Mouse (Mus musculus): ENCODE measurements around the gene Rps11. TPM values are rescaled to one million over a fixed set of nuclear protein-coding genes. Genes with fewer than 3 reads are reported as not detected.

The Rps11 gene
- total RNA-seq, 1 experiment: 1,746 TPM

DNA sequence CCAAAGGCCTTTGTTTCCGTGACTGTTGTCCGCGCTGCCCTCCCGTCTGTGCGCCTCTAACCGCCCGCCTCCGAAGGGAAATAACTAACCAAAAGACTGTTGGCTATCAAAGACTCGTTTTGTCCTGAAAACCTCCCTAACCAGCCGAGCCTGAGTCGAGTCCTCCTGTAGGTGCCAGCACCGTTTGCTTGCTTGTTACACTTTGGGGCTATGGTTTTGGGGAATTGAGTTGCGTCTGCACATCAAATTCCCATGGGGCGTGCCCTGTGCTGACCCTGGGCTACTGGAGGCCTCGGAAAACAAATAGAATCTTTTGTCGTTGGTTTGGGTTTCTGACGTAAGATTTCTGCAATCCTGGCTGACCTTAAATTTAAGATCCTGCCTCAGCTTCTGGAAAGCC is 5.1 kb upstream of the Rps11 start:
- no peaks in the 10 kb centered on the region for H3K9me3 ChIP-seq (ENCODE audit: control insufficient read depth, insufficient read depth, low read depth, low read length)
- peak overlapping the region; percentile 70 to 80 for H3K4me3 ChIP-seq (ENCODE audit: insufficient read depth in 1 of 2, low read depth in 1 of 2, low read length in 2 of 2, poor library complexity in 1 of 2, severe bottlenecking in 1 of 2)
- peak overlapping the region; percentile 72 for H3K27ac ChIP-seq (ENCODE audit: insufficient read depth, low read depth, low read length, poor library complexity, severe bottlenecking)
- H3K4me1 ChIP-seq (ENCODE audit: control insufficient read depth in 2 of 2, insufficient read depth in 2 of 2, low read length in 2 of 2, poor library complexity in 1 of 2): peaks cover 0 to 14% of the 10 kb centered on the region in 2 experiments; a peak in 1 of 4 replicates
- DNase-seq (ENCODE audit: low read depth, low spot score): no peak
- in situ Hi-C loops (cut with MboI; ENCODE audit: low sequenced_read_pairs in 2 of 2, unreplicated experiment in 2 of 2): no loop called here
- H3K9ac ChIP-seq (ENCODE audit: insufficient read depth, low read depth, low read length, poor library complexity, severe bottlenecking): peak overlapping the region; percentile 90
- H3K36me3 ChIP-seq (ENCODE audit: control insufficient read depth, insufficient read depth, low read length, poor library complexity, severe bottlenecking): peaks cover 32% of the 10 kb centered on the region
- TF ChIP-seq HCFC1 (IDR thresholded peaks at IDR 0.05; ENCODE audit: borderline replicate concordance, insufficient read depth, low read length) (no peak), ZC3H11A (IDR thresholded peaks at IDR 0.05; ENCODE audit: borderline replicate concordance, low read depth, low read length) (no peak), MAFK (IDR thresholded peaks at IDR 0.05; ENCODE audit: insufficient read depth, low read depth, low read length) (no peak), CHD2 (IDR thresholded peaks at IDR 0.05; ENCODE audit: low read depth, low read length) (no peak), ZNF384 (IDR thresholded peaks at IDR 0.05; ENCODE audit: low read depth, low read length) (no peak)

DNA sequence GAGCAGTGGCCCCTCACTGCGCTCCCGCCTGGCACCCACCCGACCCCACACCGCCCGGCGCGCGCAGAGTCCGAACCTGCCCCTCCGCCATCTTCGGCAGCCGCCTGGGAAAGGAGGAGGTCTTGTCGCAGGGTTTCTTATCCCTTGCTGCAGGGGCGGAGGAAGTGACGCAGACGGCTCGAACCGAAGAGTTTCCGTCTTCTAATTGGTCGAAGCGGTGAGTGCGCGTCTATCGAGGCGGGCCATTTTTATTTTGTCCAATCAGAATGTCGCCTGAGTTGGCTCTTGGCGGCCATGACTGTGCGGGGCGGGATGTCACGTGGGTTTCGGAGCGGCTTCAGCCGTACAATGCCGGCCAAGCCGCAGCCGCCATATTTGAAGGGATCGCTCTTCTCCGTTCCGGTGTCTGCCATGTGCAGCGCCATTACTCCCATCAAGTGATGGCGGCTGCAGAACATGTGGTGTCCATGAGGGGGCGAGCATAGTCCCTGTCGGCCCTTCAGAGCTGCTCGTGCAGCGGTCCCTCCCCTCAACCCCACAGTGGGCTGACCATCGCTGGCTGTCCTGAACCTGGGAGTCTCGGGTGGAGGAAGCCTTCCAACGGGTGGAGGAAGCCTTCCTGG is 4.5 kb upstream of the Rps11 start, which contains the start of gene Rpl13a:
Gene Rpl13a, minus strand, starts transcription at position 138 of the 623 bp plus-strand sequence.
- Histone ChIP-seq H3K4me1 (ENCODE audit: control insufficient read depth in 2 of 2, insufficient read depth in 2 of 2, low read length in 2 of 2, poor library complexity in 1 of 2) (peaks cover 0 to 11% of the 10 kb centered on the region in 2 experiments; a peak in 1 of 4 replicates), H3K4me3 (ENCODE audit: insufficient read depth in 1 of 2, low read depth in 1 of 2, low read length in 2 of 2, poor library complexity in 1 of 2, severe bottlenecking in 1 of 2) (peak within 1 kb of the TSS; percentile 80 to 99), H3K27ac (ENCODE audit: insufficient read depth, low read depth, low read length, poor library complexity, severe bottlenecking) (peak within 1 kb of the TSS; percentile 96), H3K36me3 (ENCODE audit: control insufficient read depth, insufficient read depth, low read length, poor library complexity, severe bottlenecking) (peaks cover 33% of the 10 kb centered on the region), H3K9me3 (ENCODE audit: control insufficient read depth, insufficient read depth, low read depth, low read length) (no peaks in the 10 kb centered on the region), H3K9ac (ENCODE audit: insufficient read depth, low read depth, low read length, poor library complexity, severe bottlenecking) (peak within 1 kb of the TSS; percentile 100)
- DNase-seq (ENCODE audit: low read depth, low spot score): peak; percentile 99
- in situ Hi-C loops (cut with MboI; ENCODE audit: low sequenced_read_pairs in 2 of 2, unreplicated experiment in 2 of 2): no loop called here
- TF ChIP-seq MAFK (IDR thresholded peaks at IDR 0.05; ENCODE audit: insufficient read depth, low read depth, low read length): 0 out of 2 replicates have a peak, but pooled peaks have one; percentile 6
- TF ChIP-seq ZC3H11A (IDR thresholded peaks at IDR 0.05; ENCODE audit: borderline replicate concordance, low read depth, low read length): no peak
- peak; percentile 80 for TF ChIP-seq HCFC1 (IDR thresholded peaks at IDR 0.05; ENCODE audit: borderline replicate concordance, insufficient read depth, low read length)
- no peak for TF ChIP-seq ZNF384 (IDR thresholded peaks at IDR 0.05; ENCODE audit: low read depth, low read length)
- peak; percentile 80 for TF ChIP-seq CHD2 (IDR thresholded peaks at IDR 0.05; ENCODE audit: low read depth, low read length)

GRCm38 (mm10) chr7:45127700-45128224 is 3.5 kb upstream of the Rps11 start:
- Histone ChIP-seq H3K4me3 (ENCODE audit: insufficient read depth in 1 of 2, low read depth in 1 of 2, low read length in 2 of 2, poor library complexity in 1 of 2, severe bottlenecking in 1 of 2) (peak overlapping the region; percentile 80 to 99), H3K36me3 (ENCODE audit: control insufficient read depth, insufficient read depth, low read length, poor library complexity, severe bottlenecking) (peaks cover 42% of the 10 kb centered on the region), H3K9ac (ENCODE audit: insufficient read depth, low read depth, low read length, poor library complexity, severe bottlenecking) (peak overlapping the region; percentile 100), H3K4me1 (ENCODE audit: control insufficient read depth in 2 of 2, insufficient read depth in 2 of 2, low read length in 2 of 2, poor library complexity in 1 of 2) (peaks cover 0 to 13% of the 10 kb centered on the region in 2 experiments; a peak in 1 of 4 replicates), H3K27ac (ENCODE audit: insufficient read depth, low read depth, low read length, poor library complexity, severe bottlenecking) (peak overlapping the region; percentile 96), H3K9me3 (ENCODE audit: control insufficient read depth, insufficient read depth, low read depth, low read length) (no peaks in the 10 kb centered on the region)
- 0 out of 2 replicates have a peak, but pooled peaks have one; percentile 43 for TF ChIP-seq HCFC1 (IDR thresholded peaks at IDR 0.05; ENCODE audit: borderline replicate concordance, insufficient read depth, low read length)
- no peak for TF ChIP-seq MAFK (IDR thresholded peaks at IDR 0.05; ENCODE audit: insufficient read depth, low read depth, low read length)
- TF ChIP-seq ZC3H11A (IDR thresholded peaks at IDR 0.05; ENCODE audit: borderline replicate concordance, low read depth, low read length): no peak
- no peak for DNase-seq (ENCODE audit: low read depth, low spot score)
- in situ Hi-C loops (cut with MboI; ENCODE audit: low sequenced_read_pairs in 2 of 2, unreplicated experiment in 2 of 2): no loop called here

GRCm38 (mm10) chr7:45126844-45127699 is 2.8 kb upstream of the Rps11 start:
- Histone ChIP-seq H3K36me3 (ENCODE audit: control insufficient read depth, insufficient read depth, low read length, poor library complexity, severe bottlenecking) (peaks cover 49% of the 10 kb centered on the region), H3K27ac (ENCODE audit: insufficient read depth, low read depth, low read length, poor library complexity, severe bottlenecking) (peak overlapping the region; percentile 96), H3K4me3 (ENCODE audit: insufficient read depth in 1 of 2, low read depth in 1 of 2, low read length in 2 of 2, poor library complexity in 1 of 2, severe bottlenecking in 1 of 2) (peak overlapping the region; percentile 80 to 99), H3K9me3 (ENCODE audit: control insufficient read depth, insufficient read depth, low read depth, low read length) (no peaks in the 10 kb centered on the region), H3K4me1 (ENCODE audit: control insufficient read depth in 2 of 2, insufficient read depth in 2 of 2, low read length in 2 of 2, poor library complexity in 1 of 2) (peaks cover 0 to 11% of the 10 kb centered on the region in 2 experiments; a peak in 1 of 4 replicates), H3K9ac (ENCODE audit: insufficient read depth, low read depth, low read length, poor library complexity, severe bottlenecking) (peak overlapping the region; percentile 100)
- DNase-seq (ENCODE audit: low read depth, low spot score): no peak
- in situ Hi-C loops (cut with MboI; ENCODE audit: low sequenced_read_pairs in 2 of 2, unreplicated experiment in 2 of 2): no loop called here
- TF ChIP-seq HCFC1 (IDR thresholded peaks at IDR 0.05; ENCODE audit: borderline replicate concordance, insufficient read depth, low read length) (no peak), CHD2 (IDR thresholded peaks at IDR 0.05; ENCODE audit: low read depth, low read length) (no peak), ZNF384 (IDR thresholded peaks at IDR 0.05; ENCODE audit: low read depth, low read length) (no peak), MAFK (IDR thresholded peaks at IDR 0.05; ENCODE audit: insufficient read depth, low read depth, low read length) (no peak), ZC3H11A (IDR thresholded peaks at IDR 0.05; ENCODE audit: borderline replicate concordance, low read depth, low read length) (no peak)

Measured in ES-E14 (cell line).